Mouse (Mus musculus) CH12.LX (cell line): ENCODE measurements around the gene Mrps36.
"Not testable (repeated sequence)": the region's sequence is repeated elsewhere in the genome, so short reads cannot be mapped to it uniquely, and the experiment has no call there.

ENCODE experiments used
- CHD2 ChIP-seq: IDR thresholded peaks from 2 replicates; pipeline ENCODE4 v1.6.1; 2011; ENCODE audit warnings: low read length, improper control_type of control experiment
- CTCF ChIP-seq, 2 experiments: IDR thresholded peaks in 1 of 2; conservative IDR thresholded peaks in 1 of 2; 2 replicates each; pipeline ENCODE4 v1.5.1; 2011 to 2012; ENCODE audit warnings: low read depth in 2 of 2, low read length in 2 of 2, improper control_type of control experiment in 1 of 2, inconsistent platforms in 1 of 2, mild to moderate bottlenecking in 1 of 2, moderate library complexity in 1 of 2
- JUND ChIP-seq: conservative IDR thresholded peaks from 2 replicates; pipeline ENCODE4 v1.6.1; 2011; ENCODE audit warnings: low read depth, low read length, improper control_type of control experiment
- POLR2AphosphoS2 ChIP-seq: IDR thresholded peaks from 2 replicates; pipeline ENCODE4 v1.6.1; 2011; ENCODE audit warnings: low read depth, low read length, improper control_type of control experiment
- TCF12 ChIP-seq: IDR thresholded peaks from 2 replicates; pipeline ENCODE4 v1.6.1; 2014; ENCODE audit warnings: low read depth, mild to moderate bottlenecking, inconsistent platforms, low read length, improper control_type of control experiment
- UBTF ChIP-seq: IDR thresholded peaks from 2 replicates; pipeline ENCODE4 v1.6.1; 2012; ENCODE audit warnings: low read depth, mild to moderate bottlenecking, inconsistent platforms, low read length, improper control_type of control experiment, moderate library complexity
- USF1 ChIP-seq: IDR thresholded peaks from 2 replicates; pipeline ENCODE4 v1.6.1; 2014; ENCODE audit warnings: low read depth, mild to moderate bottlenecking, inconsistent platforms, low read length, improper control_type of control experiment

GRCm38 (mm10) chr13:100731462-100732046, 12.9 kb downstream of the Mrps36 start:
- peak in 1 of 2 experiments; percentile 30; a peak in 1 of 4 replicates for TF ChIP-seq CTCF (conservative IDR thresholded peaks at IDR 0.05 in 1 of 2, IDR thresholded peaks at IDR 0.05 in 1 of 2; ENCODE audit: low read depth in 2 of 2, low read length in 2 of 2)
- not testable (repeated sequence) for TF ChIP-seq TCF12, USF1, POLR2AphosphoS2, UBTF, CHD2
- peak; percentile 89 for TF ChIP-seq JUND
